Mouse (Mus musculus): ENCODE data around the gene Vsnl1. TPM values are rescaled to one million over a fixed set of nuclear protein-coding genes. Genes with fewer than 3 reads are reported as not detected.

The Vsnl1 gene
- polyA plus RNA-seq, 1 experiment: 1.9 TPM

DNA sequence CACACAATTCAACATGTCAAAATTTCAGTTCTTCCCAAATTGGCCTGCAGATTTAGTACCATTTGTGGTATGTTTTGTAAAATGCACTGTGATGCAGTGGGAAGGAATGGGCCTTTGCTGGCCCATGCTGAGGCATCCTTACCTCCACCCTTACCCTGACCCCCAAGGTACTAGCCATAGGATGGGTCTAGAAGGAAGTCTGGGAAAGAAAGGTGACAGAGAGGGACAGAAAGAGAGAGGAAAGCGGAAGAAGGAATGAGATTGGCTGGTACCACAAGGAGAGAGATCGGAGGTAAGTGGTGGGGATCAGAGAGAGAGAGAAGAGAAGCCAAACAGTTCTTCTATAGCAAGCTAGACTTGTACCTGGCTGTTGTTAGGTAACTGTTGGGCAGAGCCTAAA lies 125.3 kb downstream of the Vsnl1 start:
- no peak overlapping the region for H3K27ac ChIP-seq (ENCODE audit: insufficient read depth, low read length)
- H3K4me3 ChIP-seq (ENCODE audit: insufficient read depth, low read length): no peak overlapping the region
- TF ChIP-seq CTCF (IDR thresholded peaks at IDR 0.05; ENCODE audit: borderline replicate concordance, insufficient read depth, low read length) (no peak), POLR2A (IDR thresholded peaks at IDR 0.05; ENCODE audit: low read depth, low read length) (no peak)
- H3K4me1 ChIP-seq (ENCODE audit: control insufficient read depth, insufficient read depth, low read length): peaks cover 4% of the 10 kb centered on the region; the same call in 1 of the 2 replicates

DNA sequence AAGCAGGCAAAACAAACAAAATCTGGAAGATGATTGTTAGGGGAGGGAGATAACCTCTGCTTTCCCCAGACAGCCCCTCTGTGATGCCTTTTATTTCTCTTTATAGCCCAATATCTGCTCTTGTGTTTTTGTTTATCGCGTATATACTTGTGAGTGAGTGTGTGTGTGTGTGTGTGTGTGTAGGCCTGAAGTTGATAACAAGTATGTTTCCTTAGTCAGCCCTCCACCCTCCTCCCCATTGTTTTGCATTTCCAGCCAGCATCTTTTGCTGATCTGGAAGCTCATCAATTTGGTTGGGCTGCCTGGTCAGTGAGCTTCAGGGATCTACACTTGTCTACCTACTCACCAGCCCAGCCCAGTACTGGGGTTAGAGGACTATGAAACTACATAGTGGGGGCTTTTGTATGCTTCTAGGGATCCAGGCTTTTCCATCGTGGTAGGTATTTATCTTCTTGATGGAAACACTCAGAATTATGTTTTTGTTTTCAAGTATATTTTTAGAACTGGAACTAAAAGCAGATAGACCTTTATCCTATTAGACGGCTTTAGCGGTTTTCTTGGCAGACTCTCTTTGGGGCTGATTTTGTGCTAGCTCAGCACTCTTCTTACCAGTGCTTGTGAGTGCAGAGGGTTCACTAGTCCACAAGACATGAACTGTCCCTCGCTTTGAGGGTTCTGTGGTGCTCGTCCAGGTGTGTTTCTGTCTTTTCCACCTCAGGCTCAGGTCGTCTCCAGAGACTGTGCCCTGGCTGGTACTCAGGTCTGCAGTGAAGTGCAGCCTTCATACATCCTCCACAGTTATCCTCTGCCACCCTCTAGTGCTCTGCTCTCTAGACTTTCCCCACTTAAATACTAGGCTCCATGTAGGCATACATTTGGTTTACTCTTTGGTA lies 129.4 kb downstream of the Vsnl1 start:
- H3K4me1 ChIP-seq (ENCODE audit: control insufficient read depth, insufficient read depth, low read length): no peaks in the 10 kb centered on the region
- no peak overlapping the region for H3K27ac ChIP-seq (ENCODE audit: insufficient read depth, low read length)
- H3K4me3 ChIP-seq (ENCODE audit: insufficient read depth, low read length): no peak overlapping the region
- TF ChIP-seq POLR2A (IDR thresholded peaks at IDR 0.05; ENCODE audit: low read depth, low read length): no peak
- TF ChIP-seq CTCF (IDR thresholded peaks at IDR 0.05; ENCODE audit: borderline replicate concordance, insufficient read depth, low read length): no peak

DNA sequence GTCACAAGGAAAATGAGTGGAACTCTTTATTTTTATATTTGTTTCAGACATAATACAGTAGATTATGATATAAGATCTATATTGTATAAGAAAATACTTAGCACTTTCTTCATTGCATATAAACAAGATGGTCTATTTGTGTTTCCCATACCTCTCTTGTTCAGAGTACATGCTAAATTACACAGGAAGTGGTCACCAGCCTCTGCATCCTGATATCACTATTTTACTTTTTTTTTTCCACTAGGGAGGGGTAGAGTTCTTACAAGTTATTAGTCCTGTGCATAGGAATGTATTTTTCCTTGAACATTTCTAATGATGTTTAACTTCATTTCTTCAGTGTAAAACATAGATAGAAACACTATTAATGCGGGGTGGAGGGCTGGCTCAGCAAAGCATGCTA lies 135.6 kb downstream of the Vsnl1 start:
- no peak overlapping the region for H3K27ac ChIP-seq (ENCODE audit: insufficient read depth, low read length)
- TF ChIP-seq CTCF (IDR thresholded peaks at IDR 0.05; ENCODE audit: borderline replicate concordance, insufficient read depth, low read length): no peak
- no peak for TF ChIP-seq POLR2A (IDR thresholded peaks at IDR 0.05; ENCODE audit: low read depth, low read length)
- H3K4me3 ChIP-seq (ENCODE audit: insufficient read depth, low read length): no peak overlapping the region
- no peaks in the 10 kb centered on the region for H3K4me1 ChIP-seq (ENCODE audit: control insufficient read depth, insufficient read depth, low read length)

DNA sequence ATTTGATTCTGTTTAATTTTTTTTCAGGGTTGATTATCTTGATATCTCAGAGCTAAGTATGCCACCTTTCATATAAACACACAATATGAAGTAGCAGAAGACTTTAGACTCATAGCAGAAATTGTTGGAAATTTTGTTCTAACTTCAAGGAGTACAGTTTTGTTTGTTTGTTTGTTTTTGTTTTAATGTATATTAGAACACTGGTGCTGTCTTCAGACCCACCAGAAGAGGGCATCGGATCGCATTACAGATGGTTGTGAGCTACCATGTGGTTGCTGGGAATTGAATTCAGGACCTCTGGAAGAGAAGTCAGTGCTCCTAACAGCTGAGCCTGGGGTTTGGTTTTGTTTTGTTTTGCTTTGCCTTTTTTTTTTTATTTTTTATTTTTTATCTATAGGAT lies 150.0 kb downstream of the Vsnl1 start:
- no peak overlapping the region for H3K27ac ChIP-seq (ENCODE audit: insufficient read depth, low read length)
- H3K4me1 ChIP-seq (ENCODE audit: control insufficient read depth, insufficient read depth, low read length): no peaks in the 10 kb centered on the region
- no peak overlapping the region for H3K4me3 ChIP-seq (ENCODE audit: insufficient read depth, low read length)
- TF ChIP-seq CTCF (IDR thresholded peaks at IDR 0.05; ENCODE audit: borderline replicate concordance, insufficient read depth, low read length) (no peak), POLR2A (IDR thresholded peaks at IDR 0.05; ENCODE audit: low read depth, low read length) (no peak)

DNA sequence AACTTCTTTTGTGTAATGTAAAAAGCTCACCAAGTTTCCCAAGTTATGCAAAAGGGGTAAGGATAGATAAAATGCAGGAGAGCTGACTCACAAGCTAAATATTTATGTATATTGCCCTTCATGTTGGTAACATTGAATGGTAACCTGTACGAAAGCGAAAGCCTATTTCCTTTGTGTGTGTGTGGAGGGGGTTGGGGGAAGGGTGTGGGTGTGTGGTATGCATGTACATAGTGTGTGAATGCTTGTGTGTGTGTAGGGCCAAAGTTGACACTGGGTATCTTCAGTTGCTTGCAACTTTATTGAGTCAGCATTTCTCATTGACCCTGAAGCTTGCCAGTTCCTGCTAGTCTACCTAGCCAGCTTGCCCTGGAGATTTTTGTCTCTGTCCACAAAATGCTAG lies 154.8 kb downstream of the Vsnl1 start:
- Histone ChIP-seq H3K4me1 (ENCODE audit: control insufficient read depth, insufficient read depth, low read length) (no peaks in the 10 kb centered on the region), H3K27ac (ENCODE audit: insufficient read depth, low read length) (no peak overlapping the region), H3K4me3 (ENCODE audit: insufficient read depth, low read length) (no peak overlapping the region)
- no peak for TF ChIP-seq CTCF (IDR thresholded peaks at IDR 0.05; ENCODE audit: borderline replicate concordance, insufficient read depth, low read length)
- TF ChIP-seq POLR2A (IDR thresholded peaks at IDR 0.05; ENCODE audit: low read depth, low read length): no peak

DNA sequence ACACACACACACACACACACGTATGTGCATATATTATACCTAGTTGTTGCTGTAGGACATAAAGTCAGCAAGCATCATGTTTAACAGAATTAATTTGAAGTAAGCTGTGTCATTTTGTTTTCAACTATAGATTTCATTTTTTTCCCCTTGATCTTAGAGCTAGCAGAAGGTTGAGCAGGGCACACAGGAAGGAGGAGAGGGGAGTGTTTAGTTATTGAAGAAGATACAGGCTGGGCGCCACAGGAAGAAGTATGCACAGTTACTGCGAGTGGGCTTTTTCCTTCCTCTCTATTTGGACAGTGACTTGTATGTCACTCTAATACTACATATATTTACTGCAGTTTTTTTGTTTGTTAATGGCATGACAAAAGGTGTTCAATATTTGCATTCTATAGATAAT lies 156.5 kb downstream of the Vsnl1 start:
- TF ChIP-seq CTCF (IDR thresholded peaks at IDR 0.05; ENCODE audit: borderline replicate concordance, insufficient read depth, low read length) (no peak), POLR2A (IDR thresholded peaks at IDR 0.05; ENCODE audit: low read depth, low read length) (no peak)

DNA sequence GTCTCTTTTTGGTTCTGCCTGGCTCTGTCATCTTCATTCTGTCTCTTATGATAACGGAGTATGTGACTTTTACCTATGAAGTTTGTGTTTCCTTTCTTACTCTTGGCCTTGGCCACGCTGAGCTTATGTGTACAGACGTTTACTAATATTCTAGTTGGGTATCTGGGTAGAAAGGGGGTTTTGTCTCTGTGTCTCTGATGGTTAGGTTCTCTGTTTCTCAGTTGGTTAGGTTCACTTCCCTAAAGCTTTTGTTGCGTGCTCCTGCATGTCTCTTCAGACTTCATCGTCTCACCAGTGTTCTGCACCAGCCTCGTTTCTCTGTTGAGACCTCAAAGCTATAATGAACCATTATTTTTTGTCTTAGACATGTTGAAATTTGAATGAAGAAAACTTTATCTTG lies 159.2 kb downstream of the Vsnl1 start:
- Histone ChIP-seq H3K4me3 (ENCODE audit: insufficient read depth, low read length) (no peak overlapping the region), H3K4me1 (ENCODE audit: control insufficient read depth, insufficient read depth, low read length) (no peaks in the 10 kb centered on the region), H3K27ac (ENCODE audit: insufficient read depth, low read length) (no peak overlapping the region)
- TF ChIP-seq CTCF (IDR thresholded peaks at IDR 0.05; ENCODE audit: borderline replicate concordance, insufficient read depth, low read length): no peak

More for the DNA sequence above, 156.5 kb downstream of the Vsnl1 start:
- H3K27ac ChIP-seq (ENCODE audit: insufficient read depth, low read length): no peak overlapping the region
- no peaks in the 10 kb centered on the region for H3K4me1 ChIP-seq (ENCODE audit: control insufficient read depth, insufficient read depth, low read length)
- H3K4me3 ChIP-seq (ENCODE audit: insufficient read depth, low read length): no peak overlapping the region

DNA sequence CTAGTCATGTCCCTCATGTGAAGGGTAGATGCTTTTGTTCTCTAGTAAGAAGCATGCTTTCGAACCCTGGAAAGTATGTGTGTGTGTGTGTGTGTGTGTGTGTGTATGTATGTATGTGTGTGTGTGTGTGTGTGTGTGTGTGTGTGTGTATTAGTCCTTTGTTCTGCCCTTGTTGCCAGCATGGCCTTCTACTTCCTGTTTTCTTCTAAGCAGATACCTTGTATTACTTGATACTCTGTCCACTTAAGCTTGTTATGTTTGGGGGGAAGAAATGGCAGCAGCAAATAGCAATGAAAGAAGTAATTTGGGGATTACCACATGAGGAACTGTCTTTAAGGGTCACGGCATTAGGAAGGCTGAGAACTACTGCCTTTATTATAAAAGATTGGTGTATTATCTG lies 159.8 kb downstream of the Vsnl1 start:
- Histone ChIP-seq H3K4me3 (ENCODE audit: insufficient read depth, low read length) (no peak overlapping the region), H3K4me1 (ENCODE audit: control insufficient read depth, insufficient read depth, low read length) (no peaks in the 10 kb centered on the region), H3K27ac (ENCODE audit: insufficient read depth, low read length) (no peak overlapping the region)
- TF ChIP-seq CTCF (IDR thresholded peaks at IDR 0.05; ENCODE audit: borderline replicate concordance, insufficient read depth, low read length): no peak
- no peak for TF ChIP-seq POLR2A (IDR thresholded peaks at IDR 0.05; ENCODE audit: low read depth, low read length)

Other genes starting within 250 kb of the Vsnl1 start
- gene Msgn1, start 227.6 kb downstream of the Vsnl1 start, polyA plus RNA-seq (2011; ENCODE audit: insufficient read length, low read depth, missing spikeins): not detected in 2 replicates
- gene Gen1, start 170.8 kb downstream of the Vsnl1 start, polyA plus RNA-seq (2011; ENCODE audit: insufficient read length, low read depth, missing spikeins): 12.1 and 15.2 TPM in 2 replicates
- 136 and 163 TPM in 2 replicates for gene Smc6, start 170.7 kb downstream of the Vsnl1 start, polyA plus RNA-seq (2011; ENCODE audit: insufficient read length, low read depth, missing spikeins)
- gene Rad51ap2, start 19.5 kb upstream of the Vsnl1 start, polyA plus RNA-seq (2011; ENCODE audit: insufficient read length, low read depth, missing spikeins): 0.15 and 0.37 TPM in 2 replicates

All from embryonic fibroblast, embryonic 13.5 days (primary cell).